Mouse (Mus musculus): ENCODE results near the gene Prkca.

GRCm38 (mm10) chr11:108308253-108308652 is 35.5 kb downstream of the Prkca start:
- TF ChIP-seq CTCF (IDR thresholded peaks at IDR 0.05; ENCODE audit: low read depth), result no peak
- no peak for TF ChIP-seq EP300 (IDR thresholded peaks at IDR 0.05; ENCODE audit: low read depth)
